Mouse (Mus musculus) large intestine, adult 2 months (tissue): Measurements from ENCODE around the gene Zfp955b. TPM values are rescaled to one million over a fixed set of nuclear protein-coding genes. Genes with fewer than 3 reads are reported as not detected.
"Not testable (repeated sequence)": the region's sequence is repeated elsewhere in the genome, so short reads cannot be mapped to it uniquely, and the experiment has no call there.

Source experiments
- DNase-seq: peaks from one replicate; pipeline ENCODE4 v3.0.0-alpha.2; 2012; ENCODE audit warnings: low read depth, low spot score
- WGBS: fragments of 180-500 bp; shearing (Covaris S2); methylation state at CpG from one replicate; pipeline ENCODE4 v1.1.7; 2018; 5-methylcytosine and 5-hydroxymethylcytosine counted together
- polyA plus RNA-seq: library from polyadenylated mRNA; depleted of rRNA; stranded (reverse); fragments of >200 nt; gene quantifications from 2 replicates; pipeline ENCODE4 v1.2.3, GENCODE M21; 2012; rRNA removed

Gene Zfp955b
- polyA plus RNA-seq, result 0.89 and 1.7 TPM in 2 replicates

DNA sequence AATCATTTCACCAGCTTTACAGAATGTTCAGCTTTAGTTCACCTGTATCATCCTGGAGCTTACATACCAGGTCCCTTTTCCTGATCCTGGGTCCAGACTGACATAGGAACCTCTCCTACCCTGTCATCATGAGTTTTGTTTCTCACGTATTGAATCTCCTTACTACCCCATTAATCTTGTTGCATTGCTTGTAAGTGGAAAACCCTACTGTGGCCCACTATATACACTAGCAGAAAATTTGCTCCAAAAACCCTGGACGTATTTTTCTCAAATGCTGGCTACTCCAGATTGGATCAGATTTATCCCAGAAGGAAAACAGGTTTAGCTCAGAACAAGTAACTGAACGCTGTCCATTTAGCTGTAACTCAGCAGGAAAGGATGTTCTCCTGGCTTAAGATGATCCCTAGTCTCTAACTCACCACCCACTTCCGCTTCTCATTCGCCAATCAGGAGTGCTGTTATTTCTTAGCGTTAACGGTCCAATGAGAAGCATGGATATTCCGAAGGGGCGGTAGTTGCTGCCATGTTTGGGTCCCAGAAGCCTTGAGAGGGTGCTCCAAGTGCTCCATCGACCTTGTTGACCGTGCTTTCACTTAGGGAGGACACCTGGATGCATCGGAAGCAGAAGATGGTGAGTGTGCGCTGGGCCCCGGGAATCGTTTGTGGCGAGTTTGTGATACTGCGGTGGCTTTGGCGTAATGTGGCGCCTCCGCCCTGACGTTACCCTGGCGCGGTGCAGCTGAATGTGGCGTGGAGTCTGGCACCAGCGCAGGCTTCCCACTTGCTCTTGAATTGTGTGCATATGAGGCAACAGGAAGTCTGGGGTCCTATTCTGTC, at the start of gene Zfp955b:
Gene Zfp955b, plus strand, starts transcription at position 506 of the 837 bp plus-strand sequence.
- not testable (repeated sequence) for DNase-seq
- WGBS, result no CpG with 5 or more reads among the region's 25 CpGs

DNA sequence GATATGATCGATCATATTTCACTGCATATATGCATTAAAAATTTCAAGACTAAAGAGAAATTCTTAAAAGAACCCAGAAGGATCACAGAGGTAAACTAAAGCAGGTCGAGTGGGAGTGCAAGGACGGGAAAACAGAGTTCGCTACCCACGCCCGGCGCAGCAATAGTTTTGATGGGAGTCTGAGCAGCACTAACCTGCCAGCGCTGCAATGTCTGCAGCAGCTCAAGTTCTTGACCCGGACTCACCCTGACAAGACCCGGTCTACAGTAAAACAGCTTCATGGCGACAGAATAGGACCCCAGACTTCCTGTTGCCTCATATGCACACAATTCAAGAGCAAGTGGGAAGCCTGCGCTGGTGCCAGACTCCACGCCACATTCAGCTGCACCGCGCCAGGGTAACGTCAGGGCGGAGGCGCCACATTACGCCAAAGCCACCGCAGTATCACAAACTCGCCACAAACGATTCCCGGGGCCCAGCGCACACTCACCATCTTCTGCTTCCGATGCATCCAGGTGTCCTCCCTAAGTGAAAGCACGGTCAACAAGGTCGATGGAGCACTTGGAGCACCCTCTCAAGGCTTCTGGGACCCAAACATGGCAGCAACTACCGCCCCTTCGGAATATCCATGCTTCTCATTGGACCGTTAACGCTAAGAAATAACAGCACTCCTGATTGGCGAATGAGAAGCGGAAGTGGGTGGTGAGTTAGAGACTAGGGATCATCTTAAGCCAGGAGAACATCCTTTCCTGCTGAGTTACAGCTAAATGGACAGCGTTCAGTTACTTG, 34.6 kb upstream of the Zfp955b start, which contains the start of gene Zfp955a:
Gene Zfp955a, minus strand, starts transcription at position 616 of the 789 bp plus-strand sequence.
- not testable (repeated sequence) for DNase-seq
- WGBS, result 26% methylated on average over 1 of the region's 34 CpGs

DNA sequence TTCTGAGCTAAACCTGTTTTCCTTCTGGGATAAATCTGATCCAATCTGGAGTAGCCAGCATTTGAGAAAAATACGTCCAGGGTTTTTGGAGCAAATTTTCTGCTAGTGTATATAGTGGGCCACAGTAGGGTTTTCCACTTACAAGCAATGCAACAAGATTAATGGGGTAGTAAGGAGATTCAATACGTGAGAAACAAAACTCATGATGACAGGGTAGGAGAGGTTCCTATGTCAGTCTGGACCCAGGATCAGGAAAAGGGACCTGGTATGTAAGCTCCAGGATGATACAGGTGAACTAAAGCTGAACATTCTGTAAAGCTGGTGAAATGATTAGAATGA, 34.1 kb upstream of the Zfp955b start:
- no CpG with 5 or more reads among the region's 2 CpGs for WGBS
- DNase-seq, result not testable (repeated sequence)

DNA sequence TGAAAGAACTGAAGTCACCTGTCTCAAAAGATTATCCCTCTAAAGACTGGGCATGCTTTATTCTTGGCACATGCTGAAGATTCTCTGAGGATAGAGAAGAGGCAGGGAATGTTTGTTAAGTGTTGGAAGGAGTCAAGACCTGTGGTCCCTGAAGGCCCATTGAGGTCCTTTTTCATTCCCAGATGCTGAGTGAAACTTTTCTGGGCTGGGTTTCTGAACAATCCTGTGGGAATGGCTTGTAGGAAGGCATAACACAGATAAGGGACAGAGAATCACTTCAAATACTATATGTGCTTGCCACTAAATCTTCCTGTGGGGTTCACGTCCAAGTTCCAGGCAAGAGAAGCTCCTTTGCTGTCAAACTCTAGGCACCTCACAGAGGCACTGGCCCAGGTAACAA, 25.0 kb upstream of the Zfp955b start, which contains the start of gene Olfr63:
Gene Olfr63, plus strand, starts transcription at position 301 of the 400 bp plus-strand sequence.
- 79% methylated on average over 1 of the region's 1 CpGs for WGBS
- DNase-seq, result no peak

DNA sequence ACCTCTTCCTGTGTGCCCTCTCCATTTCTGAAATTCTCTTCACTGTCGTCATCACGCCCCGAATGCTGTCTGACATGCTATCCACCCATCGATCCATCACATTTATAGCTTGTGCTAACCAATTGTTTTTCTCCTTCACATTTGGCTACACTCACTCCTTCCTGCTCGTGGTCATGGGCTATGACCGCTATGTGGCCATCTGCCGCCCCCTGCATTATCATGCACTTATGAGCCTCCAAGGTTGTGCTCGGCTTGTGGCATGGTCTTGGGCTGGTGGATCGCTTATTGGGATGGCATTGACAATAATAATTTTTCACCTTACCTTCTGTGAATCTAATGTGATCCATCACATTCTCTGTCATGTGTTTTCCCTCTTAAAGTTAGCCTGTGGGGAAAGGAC, 20.4 kb upstream of the Zfp955b start:
- no peak for DNase-seq
- 86% methylated on average over 9 of the region's 9 CpGs for WGBS

DNA sequence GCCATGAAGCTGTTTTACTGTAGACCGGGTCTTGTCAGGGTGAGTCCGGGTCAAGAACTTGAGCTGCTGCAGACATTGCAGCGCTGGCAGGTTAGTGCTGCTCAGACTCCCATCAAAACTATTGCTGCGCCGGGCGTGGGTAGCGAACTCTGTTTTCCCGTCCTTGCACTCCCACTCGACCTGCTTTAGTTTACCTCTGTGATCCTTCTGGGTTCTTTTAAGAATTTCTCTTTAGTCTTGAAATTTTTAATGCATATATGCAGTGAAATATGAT, 469 bp downstream of the Zfp955b start:
- WGBS, result no CpG with 5 or more reads among the region's 9 CpGs
- DNase-seq, result not testable (repeated sequence)

DNA sequence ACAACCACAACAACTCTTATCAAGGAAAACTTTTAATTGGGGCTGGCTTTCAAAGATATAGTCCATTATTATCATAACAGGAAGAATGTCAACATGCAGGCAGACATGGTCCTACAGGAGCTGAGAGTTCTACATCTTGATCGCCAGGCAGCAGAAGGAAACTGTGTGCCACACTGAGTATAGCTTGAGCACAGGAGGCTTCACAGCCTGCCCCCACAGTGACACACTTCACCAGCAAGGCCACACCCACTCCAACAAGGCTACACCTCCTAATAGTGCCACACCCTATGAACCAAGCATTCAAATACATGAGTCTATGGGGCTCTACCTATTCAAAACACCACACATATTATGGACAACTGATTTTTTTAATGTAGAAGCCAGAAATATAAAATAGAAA, 63.6 kb downstream of the Zfp955b start:
- DNase-seq, result no peak
- WGBS, result 100% methylated on average over 1 of the region's 1 CpGs

Other genes with a start within 250 kb of the Zfp955b start
- not detected in 2 replicates for gene 4921501E09Rik, start 221.5 kb upstream of the Zfp955b start, polyA plus RNA-seq
- 1.1 and 1.4 TPM in 2 replicates for gene Zfp563, start 200.2 kb upstream of the Zfp955b start, polyA plus RNA-seq
- not detected in 2 replicates for gene Morc2b, start 149.9 kb upstream of the Zfp955b start, polyA plus RNA-seq
- not detected in 2 replicates for gene Olfr55, start 121.1 kb upstream of the Zfp955b start, polyA plus RNA-seq
- not detected in 2 replicates for gene Olfr239, start 98.2 kb upstream of the Zfp955b start, polyA plus RNA-seq
- gene Olfr1564, start 67.9 kb upstream of the Zfp955b start, polyA plus RNA-seq, result not detected in 2 replicates
- 0.79 and 1.1 TPM in 2 replicates for gene Zfp955a, start 34.4 kb upstream of the Zfp955b start, polyA plus RNA-seq
- gene Olfr63, start 24.9 kb upstream of the Zfp955b start, polyA plus RNA-seq, result not detected in 2 replicates
- gene Zfp81, start 69.3 kb downstream of the Zfp955b start, polyA plus RNA-seq, result 0.63 and 0.89 TPM in 2 replicates
- gene Zfp101, start 105.1 kb downstream of the Zfp955b start, polyA plus RNA-seq, result 1.1 and 2.6 TPM in 2 replicates
- gene Actl9, start 143.4 kb downstream of the Zfp955b start, polyA plus RNA-seq, result 0.08 TPM in 1 of 2 replicates, not detected in the other
- 19.8 and 30.4 TPM in 2 replicates for gene Adamts10, start 234.7 kb downstream of the Zfp955b start, polyA plus RNA-seq